In genomic region chr17:12659233-12659632, GRCm38 (mm10) we compare ENCODE assay signal across 25 mouse cellular contexts. TPM values are rescaled to one million over a fixed set of nuclear protein-coding genes. Genes with fewer than 3 reads are reported as not detected.
DNase-seq lines count a peak whose midpoint lies in the region; ATAC-seq and TF ChIP-seq lines count a peak whose summit lies in the region.
"Had no signal": no experiment of that assay in that cellular context is flagged by ENCODE, and none has a peak within 500 bp of the region (broad histone marks: within the 10 kb centered on the region; RNA-seq: fewer than 3 reads in every experiment).

No protein-coding gene starts in this region.

- no peak overlapping the region for H3K4me2 ChIP-seq in intestine, embryonic 16.5 days (ENCODE audit: low read depth, low read length)
- H3K4me2 ChIP-seq in intestine, embryonic 15.5 days (replicated peaks): no peak overlapping the region
- no peak overlapping the region for H3K4me2 ChIP-seq in liver, postnatal 0 days (ENCODE audit: low read depth, low read length)
- no peak overlapping the region for H3K4me2 ChIP-seq in liver, embryonic 12.5 days
- H3K4me2 ChIP-seq: embryonic facial prominence, embryonic 13.5 days; embryonic facial prominence, embryonic 15.5 days; forebrain, embryonic 12.5 days had no signal

- H3K4me1 ChIP-seq in intestine, embryonic 16.5 days (ENCODE audit: control insufficient read depth, insufficient read depth, low read length): no peaks in the 10 kb centered on the region
- no peaks in the 10 kb centered on the region for H3K4me1 ChIP-seq in intestine, embryonic 15.5 days (replicated peaks)
- peaks cover 3% of the 10 kb centered on the region; the same call in 1 of the 2 replicates for H3K4me1 ChIP-seq in liver, postnatal 0 days (ENCODE audit: insufficient read depth)
- H3K4me1 ChIP-seq in liver, embryonic 12.5 days: peaks cover 3% of the 10 kb centered on the region; the same call in 1 of the 2 replicates
- H3K4me1 ChIP-seq: embryonic facial prominence, embryonic 13.5 days; embryonic facial prominence, embryonic 15.5 days; forebrain, embryonic 10.5 days; forebrain, embryonic 12.5 days had no signal

- WGBS in intestine, embryonic 16.5 days: 79% methylated on average over 10 of the region's 10 CpGs
- 77% methylated on average over 10 of the region's 10 CpGs for WGBS in intestine, embryonic 15.5 days
- 66% methylated on average over 10 of the region's 10 CpGs for WGBS in liver, postnatal 0 days (ENCODE audit: insufficient replicate concordance)
- 77% methylated on average over 10 of the region's 10 CpGs for WGBS in liver, embryonic 12.5 days (ENCODE audit: insufficient replicate concordance)
- WGBS in large intestine, adult 2 months: 34% methylated on average over 10 of the region's 10 CpGs

- no peak overlapping the region for H3K4me3 ChIP-seq in intestine, embryonic 16.5 days (ENCODE audit: low read length)
- H3K4me3 ChIP-seq in intestine, embryonic 15.5 days (replicated peaks): no peak overlapping the region
- H3K4me3 ChIP-seq in liver, postnatal 0 days (ENCODE audit: low read depth, low read length): no peak overlapping the region
- H3K4me3 ChIP-seq in liver, embryonic 12.5 days: no peak overlapping the region
- H3K4me3 ChIP-seq: embryonic facial prominence, embryonic 13.5 days; embryonic facial prominence, embryonic 15.5 days; erythroblast, embryonic 14.5 days; forebrain, embryonic 10.5 days; forebrain, embryonic 12.5 days had no signal

- no peak for TF ChIP-seq CTCF in liver, postnatal 0 days (IDR thresholded peaks at IDR 0.05; ENCODE audit: low read depth)

- H3K27ac ChIP-seq in intestine, embryonic 16.5 days (ENCODE audit: low read length): no peak overlapping the region
- no peak overlapping the region for H3K27ac ChIP-seq in intestine, embryonic 15.5 days
- no peak overlapping the region for H3K27ac ChIP-seq in liver, postnatal 0 days (ENCODE audit: low read depth)
- H3K27ac ChIP-seq in liver, embryonic 12.5 days: no peak overlapping the region
- H3K27ac ChIP-seq: embryonic facial prominence, embryonic 13.5 days; embryonic facial prominence, embryonic 15.5 days; forebrain, embryonic 10.5 days; forebrain, embryonic 12.5 days had no signal

- H3K9ac ChIP-seq in intestine, embryonic 16.5 days (ENCODE audit: low read depth, low read length): no peak overlapping the region
- no peak overlapping the region for H3K9ac ChIP-seq in intestine, embryonic 15.5 days
- H3K9ac ChIP-seq in liver, postnatal 0 days (replicated peaks): no peak overlapping the region
- no peak overlapping the region for H3K9ac ChIP-seq in liver, embryonic 12.5 days
- H3K9ac ChIP-seq: embryonic facial prominence, embryonic 13.5 days; embryonic facial prominence, embryonic 15.5 days; forebrain, embryonic 12.5 days had no signal

- peak; percentile 42 for ATAC-seq in intestine, embryonic 16.5 days
- no peak for ATAC-seq in intestine, embryonic 15.5 days
- ATAC-seq in liver, postnatal 0 days: peak; percentile 92
- ATAC-seq in liver, embryonic 12.5 days: no peak
- ATAC-seq: forebrain, embryonic 14.5 days had no signal

- H3K27me3 ChIP-seq in intestine, embryonic 16.5 days (replicated peaks; ENCODE audit: control insufficient read depth, insufficient read depth, low read length): no peaks in the 10 kb centered on the region
- H3K27me3 ChIP-seq in intestine, embryonic 15.5 days (replicated peaks): no peaks in the 10 kb centered on the region
- no peaks in the 10 kb centered on the region for H3K27me3 ChIP-seq in liver, postnatal 0 days (ENCODE audit: insufficient read depth, low read length)
- H3K27me3 ChIP-seq in liver, embryonic 12.5 days (replicated peaks): peaks cover 33% of the 10 kb centered on the region
- H3K27me3 ChIP-seq: embryonic facial prominence, embryonic 15.5 days had no signal

- H3K36me3 ChIP-seq in intestine, embryonic 16.5 days (ENCODE audit: control insufficient read depth, insufficient read depth, low read length): no peaks in the 10 kb centered on the region
- H3K36me3 ChIP-seq in intestine, embryonic 15.5 days: no peaks in the 10 kb centered on the region
- H3K36me3 ChIP-seq in liver, postnatal 0 days (replicated peaks; ENCODE audit: insufficient read depth, low read length): no peaks in the 10 kb centered on the region
- no peaks in the 10 kb centered on the region for H3K36me3 ChIP-seq in liver, embryonic 12.5 days
- H3K36me3 ChIP-seq: embryonic facial prominence, embryonic 13.5 days; embryonic facial prominence, embryonic 15.5 days; forebrain, embryonic 10.5 days; forebrain, embryonic 12.5 days had no signal

- peak; percentile 48; the same call in 1 of the 2 replicates for TF ChIP-seq EP300 in liver, postnatal 0 days (IDR thresholded peaks at IDR 0.05; ENCODE audit: low read depth)

- no peaks in the 10 kb centered on the region for H3K9me3 ChIP-seq in intestine, embryonic 16.5 days (ENCODE audit: control insufficient read depth, low read length)
- no peaks in the 10 kb centered on the region for H3K9me3 ChIP-seq in intestine, embryonic 15.5 days
- no peaks in the 10 kb centered on the region for H3K9me3 ChIP-seq in liver, postnatal 0 days (ENCODE audit: low read length)
- no peaks in the 10 kb centered on the region for H3K9me3 ChIP-seq in liver, embryonic 12.5 days (replicated peaks)
- H3K9me3 ChIP-seq: embryonic facial prominence, embryonic 13.5 days; embryonic facial prominence, embryonic 15.5 days; forebrain, embryonic 10.5 days; forebrain, embryonic 12.5 days had no signal

- DNase-seq in liver, postnatal 0 days: peak; percentile 45
- peak; percentile 68 for DNase-seq in large intestine, adult 2 months (ENCODE audit: low read depth, low spot score)
- DNase-seq in kidney, postnatal 36 days: no peak
- DNase-seq: adrenal gland, adult 2 months; adrenal gland, postnatal 10 days; adrenal gland, postnatal 25 days; cerebellum, adult 11 months; cerebellum, adult 18-20 months; cerebellum, adult 8-10 months; cerebellum, adult 9-11 months; cerebellum, postnatal 14 days; cerebellum, postnatal 36 days; embryo, embryonic 11 days had no signal

RNA-seq across cellular contexts. Expression of gene Slc22a1, which starts 16.4 kb away (rescaled TPM):
- polyA plus RNA-seq in intestine, embryonic 16.5 days (2015; fragmentation: Nextera tagmentation; extraction: Ambion mirVana): 0.31 and 0.32 TPM in 2 replicates
- polyA plus RNA-seq in intestine, embryonic 15.5 days (2015; fragmentation: Nextera tagmentation; extraction: Ambion mirVana): 0.40 and 0.51 TPM in 2 replicates
- 6.1 and 11.7 TPM in 2 replicates for polyA plus RNA-seq in liver, postnatal 0 days (2015; fragmentation: Nextera tagmentation; extraction: Ambion mirVana)
- not detected in 2 replicates for polyA plus RNA-seq in liver, embryonic 12.5 days (2016; fragmentation: Nextera tagmentation; extraction: Ambion mirVana)
- 36.3 and 50.9 TPM in 2 replicates for polyA plus RNA-seq in large intestine, adult 2 months (2012; rRNA removed)
- polyA plus RNA-seq: brain, embryonic 14.5 days; C2C12; embryonic facial prominence, embryonic 11.5 days; erythroblast, embryonic 14.5 days; forebrain, embryonic 10.5 days; forebrain, embryonic 14.5 days had no signal

Comparison
In these comparisons a context has a peak if more than half of its experiments do, and no peak if none do; other contexts are left out.
1. ATAC-seq: peak in intestine, embryonic 16.5 days (single experiment) and liver, postnatal 0 days (single experiment); none in intestine, embryonic 15.5 days (single experiment) and liver, embryonic 12.5 days (single experiment).
2. DNase-seq: peak in liver, postnatal 0 days (single experiment) and large intestine, adult 2 months (single experiment); none in kidney, postnatal 36 days (0 of 2).